Mouse (Mus musculus): ENCODE results near the gene Mboat7. TPM values are rescaled to one million over a fixed set of nuclear protein-coding genes. Genes with fewer than 3 reads are reported as not detected.
"Not testable (repeated sequence)": the region's sequence is repeated elsewhere in the genome, so short reads cannot be mapped to it uniquely, and the experiment has no call there.

Gene Mboat7
- polyA plus RNA-seq, 1 experiment from 2014 or later: 118 TPM

GRCm38 (mm10) chr7:3698471-3698870 is 5.1 kb upstream of the Mboat7 start:
- Histone ChIP-seq H3K4me1 (ENCODE audit: control insufficient read depth, insufficient read depth, low read length) (peaks cover 20% of the 10 kb centered on the region), H3K4me3 (ENCODE audit: low read depth, low read length) (no peak overlapping the region), H3K4me2 (ENCODE audit: low read length) (no peak overlapping the region), H3K27ac (ENCODE audit: low read length) (no peak overlapping the region), H3K9ac (ENCODE audit: low read depth, low read length) (no peak overlapping the region), H3K9me3 (replicated peaks; ENCODE audit: control insufficient read depth, low read length, poor library complexity, severe bottlenecking) (no peaks in the 10 kb centered on the region), H3K27me3 (ENCODE audit: control insufficient read depth, insufficient read depth, low read depth, low read length) (no peaks in the 10 kb centered on the region), H3K36me3 (ENCODE audit: control insufficient read depth, insufficient read depth, low read length) (peaks cover 27% of the 10 kb centered on the region)
- WGBS: 97% methylated on average over 6 of the region's 6 CpGs
- ATAC-seq: no peak

GRCm38 (mm10) chr7:3694949-3695305 is 1.6 kb upstream of the Mboat7 start:
- not testable (repeated sequence) for ATAC-seq; H3K27me3 ChIP-seq (ENCODE audit: control insufficient read depth, insufficient read depth, low read depth, low read length); H3K9me3 ChIP-seq (replicated peaks; ENCODE audit: control insufficient read depth, low read length, poor library complexity, severe bottlenecking)
- H3K27ac ChIP-seq (ENCODE audit: low read length): peak overlapping the region; percentile 96
- H3K4me3 ChIP-seq (ENCODE audit: low read depth, low read length): peak overlapping the region; percentile 85
- H3K36me3 ChIP-seq (ENCODE audit: control insufficient read depth, insufficient read depth, low read length): peaks cover 21% of the 10 kb centered on the region
- H3K4me1 ChIP-seq (ENCODE audit: control insufficient read depth, insufficient read depth, low read length): peaks cover 32% of the 10 kb centered on the region
- 8% methylated on average over 9 of the region's 9 CpGs for WGBS
- H3K4me2 ChIP-seq (ENCODE audit: low read length): peak overlapping the region; percentile 86
- peak overlapping the region; percentile 69 for H3K9ac ChIP-seq (ENCODE audit: low read depth, low read length)

GRCm38 (mm10) chr7:3694076-3694948 is 989 bp upstream of the Mboat7 start:
- Histone ChIP-seq H3K4me2 (ENCODE audit: low read length) (peak overlapping the region; percentile 86), H3K9ac (ENCODE audit: low read depth, low read length) (peak overlapping the region; percentile 69), H3K36me3 (ENCODE audit: control insufficient read depth, insufficient read depth, low read length) (peaks cover 20% of the 10 kb centered on the region), H3K27me3 (ENCODE audit: control insufficient read depth, insufficient read depth, low read depth, low read length) (no peaks in the 10 kb centered on the region), H3K27ac (ENCODE audit: low read length) (peak overlapping the region; percentile 96), H3K4me1 (ENCODE audit: control insufficient read depth, insufficient read depth, low read length) (peaks cover 32% of the 10 kb centered on the region), H3K9me3 (replicated peaks; ENCODE audit: control insufficient read depth, low read length, poor library complexity, severe bottlenecking) (no peaks in the 10 kb centered on the region), H3K4me3 (ENCODE audit: low read depth, low read length) (peak overlapping the region; percentile 85)
- WGBS: 0% methylated on average over 42 of the region's 55 CpGs
- ATAC-seq: peak; percentile 31

GRCm38 (mm10) chr7:3693809-3694075 is 419 bp upstream of the Mboat7 start:
- ATAC-seq: no peak
- H3K27me3 ChIP-seq (ENCODE audit: control insufficient read depth, insufficient read depth, low read depth, low read length): no peaks in the 10 kb centered on the region
- peak overlapping the region; percentile 69 for H3K9ac ChIP-seq (ENCODE audit: low read depth, low read length)
- no peaks in the 10 kb centered on the region for H3K9me3 ChIP-seq (replicated peaks; ENCODE audit: control insufficient read depth, low read length, poor library complexity, severe bottlenecking)
- peak overlapping the region; percentile 86 for H3K4me2 ChIP-seq (ENCODE audit: low read length)
- H3K4me1 ChIP-seq (ENCODE audit: control insufficient read depth, insufficient read depth, low read length): peaks cover 32% of the 10 kb centered on the region
- peaks cover 17% of the 10 kb centered on the region for H3K36me3 ChIP-seq (ENCODE audit: control insufficient read depth, insufficient read depth, low read length)
- under 1% methylated on average over 18 of the region's 18 CpGs for WGBS
- H3K4me3 ChIP-seq (ENCODE audit: low read depth, low read length): peak overlapping the region; percentile 85
- H3K27ac ChIP-seq (ENCODE audit: low read length): peak overlapping the region; percentile 96

- 0% methylated on average over 49 of the region's 49 CpGs for WGBS
- peak; percentile 79 for ATAC-seq
- Histone ChIP-seq H3K27ac (ENCODE audit: low read length) (peak within 1 kb of the TSS; percentile 96), H3K9ac (ENCODE audit: low read depth, low read length) (peak within 1 kb of the TSS; percentile 99), H3K4me2 (ENCODE audit: low read length) (peak within 1 kb of the TSS; percentile 86), H3K4me1 (ENCODE audit: control insufficient read depth, insufficient read depth, low read length) (peaks cover 32% of the 10 kb centered on the region), H3K4me3 (ENCODE audit: low read depth, low read length) (peak within 1 kb of the TSS; percentile 85), H3K9me3 (replicated peaks; ENCODE audit: control insufficient read depth, low read length, poor library complexity, severe bottlenecking) (no peaks in the 10 kb centered on the region), H3K36me3 (ENCODE audit: control insufficient read depth, insufficient read depth, low read length) (peaks cover 17% of the 10 kb centered on the region), H3K27me3 (ENCODE audit: control insufficient read depth, insufficient read depth, low read depth, low read length) (no peaks in the 10 kb centered on the region)
Observed at GRCm38 (mm10) chr7:3692382-3692986, 839 bp downstream of the Mboat7 start, which contains the start of gene Tsen34. TSS of gene Tsen34 (plus strand) at chr7:3692863.

GRCm38 (mm10) chr7:3691919-3692318 is 1.4 kb downstream of the Mboat7 start:
- no peak for ATAC-seq
- H3K27ac ChIP-seq (ENCODE audit: low read length): peak overlapping the region; percentile 96
- H3K27me3 ChIP-seq (ENCODE audit: control insufficient read depth, insufficient read depth, low read depth, low read length): no peaks in the 10 kb centered on the region
- WGBS: 44% methylated on average over 3 of the region's 3 CpGs
- H3K4me1 ChIP-seq (ENCODE audit: control insufficient read depth, insufficient read depth, low read length): peaks cover 27% of the 10 kb centered on the region
- H3K9me3 ChIP-seq (replicated peaks; ENCODE audit: control insufficient read depth, low read length, poor library complexity, severe bottlenecking): no peaks in the 10 kb centered on the region
- H3K9ac ChIP-seq (ENCODE audit: low read depth, low read length): peak overlapping the region; percentile 99
- peaks cover 13% of the 10 kb centered on the region; the same call in 1 of the 2 replicates for H3K36me3 ChIP-seq (ENCODE audit: control insufficient read depth, insufficient read depth, low read length)
- H3K4me3 ChIP-seq (ENCODE audit: low read depth, low read length): peak overlapping the region; percentile 85
- H3K4me2 ChIP-seq (ENCODE audit: low read length): peak overlapping the region; percentile 86

GRCm38 (mm10) chr7:3685400-3686187 is 7.7 kb downstream of the Mboat7 start:
- peaks cover 21% of the 10 kb centered on the region for H3K36me3 ChIP-seq (ENCODE audit: control insufficient read depth, insufficient read depth, low read length)
- H3K27ac ChIP-seq (ENCODE audit: low read length): peak overlapping the region; percentile 87
- ATAC-seq: no peak
- H3K27me3 ChIP-seq (ENCODE audit: control insufficient read depth, insufficient read depth, low read depth, low read length): no peaks in the 10 kb centered on the region
- WGBS: 83% methylated on average over 31 of the region's 31 CpGs
- no peak overlapping the region for H3K4me2 ChIP-seq (ENCODE audit: low read length)
- no peaks in the 10 kb centered on the region for H3K9me3 ChIP-seq (replicated peaks; ENCODE audit: control insufficient read depth, low read length, poor library complexity, severe bottlenecking)
- H3K4me1 ChIP-seq (ENCODE audit: control insufficient read depth, insufficient read depth, low read length): peaks cover 22% of the 10 kb centered on the region
- no peak overlapping the region for H3K4me3 ChIP-seq (ENCODE audit: low read depth, low read length)
- no peak overlapping the region for H3K9ac ChIP-seq (ENCODE audit: low read depth, low read length)

- peaks cover 21% of the 10 kb centered on the region for H3K36me3 ChIP-seq (ENCODE audit: control insufficient read depth, insufficient read depth, low read length)
- peak overlapping the region; percentile 4; the same call in 1 of the 2 replicates for H3K4me2 ChIP-seq (ENCODE audit: low read length)
- no peaks in the 10 kb centered on the region for H3K9me3 ChIP-seq (replicated peaks; ENCODE audit: control insufficient read depth, low read length, poor library complexity, severe bottlenecking)
- H3K9ac ChIP-seq (ENCODE audit: low read depth, low read length): peak overlapping the region; percentile 48
- H3K4me1 ChIP-seq (ENCODE audit: control insufficient read depth, insufficient read depth, low read length): peaks cover 22% of the 10 kb centered on the region
- H3K4me3 ChIP-seq (ENCODE audit: low read depth, low read length): no peak overlapping the region
- peak; percentile 34 for ATAC-seq
- H3K27me3 ChIP-seq (ENCODE audit: control insufficient read depth, insufficient read depth, low read depth, low read length): no peaks in the 10 kb centered on the region
- WGBS: 60% methylated on average over 8 of the region's 8 CpGs
- peak overlapping the region; percentile 87 for H3K27ac ChIP-seq (ENCODE audit: low read length)
Observed at GRCm38 (mm10) chr7:3684698-3685097, 8.6 kb downstream of the Mboat7 start.

Measured in midbrain, embryonic 16.5 days (tissue).